Comparison of ENCODE assay signal across 8 mouse cellular contexts in the genomic region with DNA sequence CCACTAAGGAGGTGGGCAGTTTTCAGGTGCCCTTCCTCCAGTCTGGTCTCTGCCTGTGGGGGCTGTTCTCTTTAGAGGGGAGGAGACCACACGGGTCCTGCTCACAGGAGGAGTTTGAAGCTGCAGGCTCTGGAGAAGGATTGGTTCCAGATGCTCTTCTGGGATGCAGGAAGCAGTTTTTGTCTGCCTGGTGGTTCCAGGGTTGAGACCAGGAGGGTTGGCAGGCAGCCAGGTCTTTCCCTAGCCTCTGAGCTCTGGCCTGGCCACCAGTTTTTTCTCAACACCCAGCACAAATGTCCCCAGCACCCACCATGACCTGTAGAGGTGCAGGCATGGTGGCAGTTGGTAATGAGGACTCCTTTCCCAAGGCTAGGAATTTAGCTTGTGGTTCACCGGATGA.
DNase-seq lines count a peak whose midpoint lies in the region; ATAC-seq lines count a peak whose summit lies in the region.

No protein-coding gene starts in this region.

- H3K4me2 ChIP-seq in embryonic facial prominence, embryonic 14.5 days (ENCODE audit: low read depth, low read length) = peak overlapping the region; percentile 46
- H3K4me2 ChIP-seq in limb, embryonic 13.5 days (replicated peaks) = peak overlapping the region; percentile 61

- 19% methylated on average over 2 of the region's 2 CpGs for WGBS in embryonic facial prominence, embryonic 14.5 days
- WGBS in limb, embryonic 13.5 days = 7% methylated on average over 2 of the region's 2 CpGs

- ATAC-seq in embryonic facial prominence, embryonic 14.5 days (ENCODE audit: low read depth) = no peak
- 0 out of 2 replicates have a peak, but pooled peaks have one; percentile 20 for ATAC-seq in limb, embryonic 13.5 days (ENCODE audit: low FRiP score, low read depth)
- ATAC-seq in megakaryocyte, adult 5-6 weeks (ENCODE audit: poor library complexity, severe bottlenecking) = no peak

- no peaks in the 10 kb centered on the region for H3K36me3 ChIP-seq in embryonic facial prominence, embryonic 14.5 days (ENCODE audit: control insufficient read depth, insufficient read depth, low read length)
- H3K36me3 ChIP-seq in limb, embryonic 13.5 days = 0 out of 2 replicates have a peak, but pooled peaks cover 2% of the 10 kb centered on the region

- H3K4me3 ChIP-seq in embryonic facial prominence, embryonic 14.5 days (ENCODE audit: low read depth, low read length) = no peak overlapping the region; the same call in 1 of the 2 replicates
- no peak overlapping the region for H3K4me3 ChIP-seq in limb, embryonic 13.5 days

- H3K4me1 ChIP-seq in embryonic facial prominence, embryonic 14.5 days (ENCODE audit: control insufficient read depth, insufficient read depth, low read length) = peaks cover 54% of the 10 kb centered on the region
- H3K4me1 ChIP-seq in limb, embryonic 13.5 days = peaks cover 80% of the 10 kb centered on the region

- peak overlapping the region; percentile 73 for H3K27ac ChIP-seq in embryonic facial prominence, embryonic 14.5 days (replicated peaks; ENCODE audit: low read depth, low read length)
- peak overlapping the region; percentile 90 for H3K27ac ChIP-seq in limb, embryonic 13.5 days

- no peaks in the 10 kb centered on the region for H3K9me3 ChIP-seq in embryonic facial prominence, embryonic 14.5 days (ENCODE audit: control insufficient read depth, low read length)
- no peaks in the 10 kb centered on the region for H3K9me3 ChIP-seq in limb, embryonic 13.5 days

- no peaks in the 10 kb centered on the region for H3K27me3 ChIP-seq in embryonic facial prominence, embryonic 14.5 days (replicated peaks; ENCODE audit: control insufficient read depth, insufficient read depth, low read length)
- no peaks in the 10 kb centered on the region for H3K27me3 ChIP-seq in limb, embryonic 13.5 days

- intact Hi-C loops in gastrocnemius, postnatal 14 days (cut with DNase I; ENCODE audit: low total_unique reads) = no loop called here

- no peak overlapping the region for H3K9ac ChIP-seq in embryonic facial prominence, embryonic 14.5 days (ENCODE audit: low read depth, low read length)
- 0 out of 2 replicates have a peak overlapping the region, but pooled peaks have one; percentile 25 for H3K9ac ChIP-seq in limb, embryonic 13.5 days

- DNase-seq in gastrocnemius, postnatal 14 days = peak; percentile 43
- no peak for DNase-seq in gastrocnemius, postnatal 4 days (ENCODE audit: low spot score in 2 of 2)
- DNase-seq in NIH3T3 (ENCODE audit: low read depth) = peak; percentile 47
- DNase-seq in embryonic facial prominence, embryonic 14.5 days (ENCODE audit: low spot score) = peak; percentile 77
- DNase-seq in right cerebral cortex, adult 2 months (ENCODE audit: low spot score in 2 of 2) = no peak
- no peak for DNase-seq in left cerebral cortex, adult 8-10 months (ENCODE audit: low spot score in 2 of 2)

Comparison
In these comparisons a context has a peak if more than half of its experiments do, and no peak if none do; other contexts are left out.
1. DNase-seq: peak in gastrocnemius, postnatal 14 days (single experiment), NIH3T3 (single experiment) and embryonic facial prominence, embryonic 14.5 days (single experiment); none in gastrocnemius, postnatal 4 days (0 of 2), right cerebral cortex, adult 2 months (0 of 2) and left cerebral cortex, adult 8-10 months (0 of 2).